In the genomic region with DNA sequence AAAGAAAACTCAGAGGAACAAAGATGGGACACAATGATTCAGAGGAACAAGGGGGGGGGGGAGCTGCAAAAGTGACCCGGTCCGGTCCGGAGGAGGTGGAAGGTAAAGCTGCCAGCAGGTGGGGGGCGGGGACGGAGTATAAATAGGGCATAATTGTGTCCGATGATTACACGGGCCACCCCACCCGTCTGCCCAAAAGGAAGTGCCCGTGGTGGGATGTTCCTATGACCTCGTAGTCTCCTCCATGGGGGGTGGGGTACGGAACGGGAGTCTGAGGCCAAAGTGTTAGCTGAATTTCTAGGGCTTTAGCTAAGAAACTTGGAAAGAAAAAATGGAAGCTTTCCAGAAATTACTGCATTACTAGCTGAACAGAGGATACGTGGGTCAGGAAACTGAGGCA, we compare ENCODE assay signal across 17 mouse cellular contexts. TPM values are rescaled to one million over a fixed set of nuclear protein-coding genes. Genes with fewer than 3 reads are reported as not detected.
DNase-seq lines count a peak whose midpoint lies in the region; ATAC-seq lines count a peak whose summit lies in the region.
"Had no signal": no experiment of that assay in that cellular context is flagged by ENCODE, and none has a peak within 500 bp of the region (broad histone marks: within the 10 kb centered on the region; RNA-seq: fewer than 3 reads in every experiment).

No protein-coding gene starts in this region.

- peak overlapping the region; percentile 45 for H3K4me2 ChIP-seq in liver, embryonic 11.5 days
- H3K4me2 ChIP-seq in embryonic facial prominence, embryonic 12.5 days (replicated peaks), result peak overlapping the region; percentile 40
- H3K4me2 ChIP-seq in neural tube, embryonic 15.5 days, result 0 out of 2 replicates have a peak overlapping the region, but pooled peaks have one; percentile 6
- H3K4me2 ChIP-seq: forebrain, embryonic 15.5 days; liver, embryonic 15.5 days had no signal

- no peak overlapping the region for H3K9ac ChIP-seq in liver, embryonic 11.5 days (ENCODE audit: low read depth, low read length)
- H3K9ac ChIP-seq in embryonic facial prominence, embryonic 12.5 days, result peak overlapping the region; percentile 36; the same call in 1 of the 2 replicates
- no peak overlapping the region for H3K9ac ChIP-seq in neural tube, embryonic 15.5 days (replicated peaks)
- H3K9ac ChIP-seq: forebrain, embryonic 15.5 days; liver, embryonic 15.5 days had no signal

- no peaks in the 10 kb centered on the region for H3K9me3 ChIP-seq in heart, embryonic 10.5 days
- no peaks in the 10 kb centered on the region for H3K9me3 ChIP-seq in liver, embryonic 11.5 days (ENCODE audit: control insufficient read depth, low read length)
- no peaks in the 10 kb centered on the region for H3K9me3 ChIP-seq in embryonic facial prominence, embryonic 12.5 days
- no peaks in the 10 kb centered on the region for H3K9me3 ChIP-seq in neural tube, embryonic 15.5 days (replicated peaks)
- H3K9me3 ChIP-seq in midbrain, embryonic 10.5 days (replicated peaks), result no peaks in the 10 kb centered on the region
- H3K9me3 ChIP-seq: forebrain, embryonic 15.5 days; liver, embryonic 15.5 days had no signal

- H3K27ac ChIP-seq in heart, embryonic 10.5 days, result 0 out of 2 replicates have a peak overlapping the region, but pooled peaks have one; percentile 63
- H3K27ac ChIP-seq in liver, embryonic 11.5 days (ENCODE audit: low read depth, low read length), result no peak overlapping the region
- H3K27ac ChIP-seq in embryonic facial prominence, embryonic 12.5 days, result no peak overlapping the region
- no peak overlapping the region for H3K27ac ChIP-seq in neural tube, embryonic 15.5 days (replicated peaks)
- no peak overlapping the region for H3K27ac ChIP-seq in midbrain, embryonic 10.5 days (replicated peaks)
- H3K27ac ChIP-seq: forebrain, embryonic 15.5 days; liver, embryonic 15.5 days had no signal

- ATAC-seq in liver, embryonic 11.5 days (replicated peaks; ENCODE audit: low FRiP score), result no peak
- no peak for ATAC-seq in embryonic facial prominence, embryonic 12.5 days (ENCODE audit: insufficient number of reproducible peaks, insufficient read depth, low FRiP score, low TSS enrichment)
- ATAC-seq in neural tube, embryonic 15.5 days (ENCODE audit: low FRiP score), result no peak
- ATAC-seq: forebrain, embryonic 15.5 days had no signal

- H3K27me3 ChIP-seq in heart, embryonic 10.5 days (ENCODE audit: insufficient read depth, poor library complexity, severe bottlenecking), result peaks cover 43% of the 10 kb centered on the region
- peaks cover 49% of the 10 kb centered on the region for H3K27me3 ChIP-seq in liver, embryonic 11.5 days (replicated peaks; ENCODE audit: control insufficient read depth, insufficient read depth, low read length)
- 0 out of 2 replicates have a peak, but pooled peaks cover 8% of the 10 kb centered on the region for H3K27me3 ChIP-seq in embryonic facial prominence, embryonic 12.5 days
- peaks cover 21% of the 10 kb centered on the region for H3K27me3 ChIP-seq in neural tube, embryonic 15.5 days (replicated peaks)
- H3K27me3 ChIP-seq in midbrain, embryonic 10.5 days (ENCODE audit: low read depth, poor library complexity, severe bottlenecking), result peaks cover 83% of the 10 kb centered on the region

- H3K4me3 ChIP-seq in heart, embryonic 10.5 days, result peak overlapping the region; percentile 45
- H3K4me3 ChIP-seq in liver, embryonic 11.5 days (ENCODE audit: low read depth, low read length), result no peak overlapping the region
- H3K4me3 ChIP-seq in embryonic facial prominence, embryonic 12.5 days, result no peak overlapping the region
- no peak overlapping the region for H3K4me3 ChIP-seq in neural tube, embryonic 15.5 days (replicated peaks)
- no peak overlapping the region for H3K4me3 ChIP-seq in midbrain, embryonic 10.5 days
- H3K4me3 ChIP-seq: forebrain, embryonic 15.5 days; liver, embryonic 15.5 days had no signal

- no peaks in the 10 kb centered on the region for H3K36me3 ChIP-seq in heart, embryonic 10.5 days
- no peaks in the 10 kb centered on the region for H3K36me3 ChIP-seq in liver, embryonic 11.5 days (ENCODE audit: control insufficient read depth, insufficient read depth, low read length)
- no peaks in the 10 kb centered on the region for H3K36me3 ChIP-seq in embryonic facial prominence, embryonic 12.5 days
- no peaks in the 10 kb centered on the region for H3K36me3 ChIP-seq in neural tube, embryonic 15.5 days
- no peaks in the 10 kb centered on the region for H3K36me3 ChIP-seq in midbrain, embryonic 10.5 days
- H3K36me3 ChIP-seq: forebrain, embryonic 15.5 days; liver, embryonic 15.5 days had no signal

- H3K4me1 ChIP-seq in heart, embryonic 10.5 days, result peaks cover 38% of the 10 kb centered on the region
- peaks cover 26% of the 10 kb centered on the region for H3K4me1 ChIP-seq in liver, embryonic 11.5 days (replicated peaks; ENCODE audit: control insufficient read depth, insufficient read depth, low read length)
- H3K4me1 ChIP-seq in embryonic facial prominence, embryonic 12.5 days, result peaks cover 33% of the 10 kb centered on the region
- peaks cover 19% of the 10 kb centered on the region for H3K4me1 ChIP-seq in neural tube, embryonic 15.5 days
- H3K4me1 ChIP-seq in midbrain, embryonic 10.5 days, result peaks cover 37% of the 10 kb centered on the region

- 9% methylated on average over 13 of the region's 13 CpGs for WGBS in heart, embryonic 10.5 days
- WGBS in liver, embryonic 11.5 days, result 13% methylated on average over 13 of the region's 13 CpGs
- 8% methylated on average over 13 of the region's 13 CpGs for WGBS in embryonic facial prominence, embryonic 12.5 days
- 11% methylated on average over 13 of the region's 13 CpGs for WGBS in neural tube, embryonic 15.5 days
- WGBS in midbrain, embryonic 10.5 days, result 12% methylated on average over 13 of the region's 13 CpGs

- no peak for DNase-seq in heart, embryonic 10.5 days (ENCODE audit: low spot score)
- no peak for DNase-seq in heart, adult 8-10 months (ENCODE audit: low spot score)
- DNase-seq in liver, embryonic 11.5 days (ENCODE audit: low spot score), result no peak
- no peak for DNase-seq in liver
- no peak for DNase-seq in midbrain, embryonic 10.5 days (ENCODE audit: low spot score)
- DNase-seq in frontal cortex, postnatal 10 days (ENCODE audit: low spot score in 2 of 2), result no peak
- DNase-seq: adrenal gland, adult 8-10 months; B cell, adult 2 months; cerebellum, postnatal 36 days; layer of hippocampus, postnatal 36 days; midbrain, embryonic 14.5 days; thymus, postnatal 14 days had no signal

RNA-seq across cellular contexts. Expression of a gene that starts 3.0 kb away (rescaled TPM):
- 0.37 and 1.5 TPM in 2 replicates for polyA plus RNA-seq in heart, embryonic 10.5 days (2016; fragmentation: Nextera tagmentation; extraction: Ambion mirVana)
- not detected for total RNA-seq in heart, adult 8-10 months (2022)
- 0.57 and 1.5 TPM in 2 replicates for polyA plus RNA-seq in liver, embryonic 11.5 days (2014; fragmentation: Nextera tagmentation; extraction: Ambion mirVana)
- polyA plus RNA-seq in embryonic facial prominence, embryonic 12.5 days (2016; fragmentation: Nextera tagmentation; extraction: Ambion mirVana), result 8.5 and 9.4 TPM in 2 replicates
- polyA plus RNA-seq in neural tube, embryonic 15.5 days (2015; fragmentation: Nextera tagmentation; extraction: Ambion mirVana), result 0.88 and 0.95 TPM in 2 replicates
- 0.59 and 0.66 TPM in 2 replicates for polyA plus RNA-seq in midbrain, embryonic 10.5 days (2016; fragmentation: Nextera tagmentation; extraction: Ambion mirVana)
- total RNA-seq: granulocyte monocyte progenitor cell, adult 5-6 weeks had no signal
- polyA plus RNA-seq: liver, embryonic 15.5 days had no signal

RNA-seq across cellular contexts. Expression of a gene that starts 19.4 kb away (rescaled TPM):
- polyA plus RNA-seq in heart, embryonic 10.5 days (2016; fragmentation: Nextera tagmentation; extraction: Ambion mirVana), result 87.7 and 96.4 TPM in 2 replicates
- 10 to 100 TPM in 3 of 4 experiments, 1 to 10 TPM in 1; 9.8 to 15.0 (median 12.5) TPM for total RNA-seq in heart, adult 8-10 months (2022)
- polyA plus RNA-seq in liver, embryonic 11.5 days (2014; fragmentation: Nextera tagmentation; extraction: Ambion mirVana), result 99.3 and 108 TPM in 2 replicates
- 78.4 and 89.3 TPM in 2 replicates for polyA plus RNA-seq in embryonic facial prominence, embryonic 12.5 days (2016; fragmentation: Nextera tagmentation; extraction: Ambion mirVana)
- polyA plus RNA-seq in neural tube, embryonic 15.5 days (2015; fragmentation: Nextera tagmentation; extraction: Ambion mirVana), result 30.4 and 49.7 TPM in 2 replicates
- 115 and 128 TPM in 2 replicates for polyA plus RNA-seq in midbrain, embryonic 10.5 days (2016; fragmentation: Nextera tagmentation; extraction: Ambion mirVana)

RNA-seq across cellular contexts. Expression of a gene that starts 36.0 kb away (rescaled TPM):
- 5.7 and 7.6 TPM in 2 replicates for polyA plus RNA-seq in heart, embryonic 10.5 days (2016; fragmentation: Nextera tagmentation; extraction: Ambion mirVana)
- total RNA-seq in heart, adult 8-10 months (2022), result 10 to 100 TPM; 31.8 to 43.8 (median 38.7) TPM
- polyA plus RNA-seq in liver, embryonic 11.5 days (2014; fragmentation: Nextera tagmentation; extraction: Ambion mirVana), result 9.7 and 10.6 TPM in 2 replicates
- polyA plus RNA-seq in embryonic facial prominence, embryonic 12.5 days (2016; fragmentation: Nextera tagmentation; extraction: Ambion mirVana), result 12.0 TPM in 2 replicates
- 3.0 and 3.9 TPM in 2 replicates for polyA plus RNA-seq in neural tube, embryonic 15.5 days (2015; fragmentation: Nextera tagmentation; extraction: Ambion mirVana)
- 7.9 and 8.9 TPM in 2 replicates for polyA plus RNA-seq in midbrain, embryonic 10.5 days (2016; fragmentation: Nextera tagmentation; extraction: Ambion mirVana)

RNA-seq across cellular contexts. Expression of a gene that starts 38.5 kb away (rescaled TPM):
- 80.5 and 94.3 TPM in 2 replicates for polyA plus RNA-seq in heart, embryonic 10.5 days (2016; fragmentation: Nextera tagmentation; extraction: Ambion mirVana)
- total RNA-seq in heart, adult 8-10 months (2022), result 10 to 100 TPM; 23.2 to 24.6 (median 24.5) TPM
- polyA plus RNA-seq in liver, embryonic 11.5 days (2014; fragmentation: Nextera tagmentation; extraction: Ambion mirVana), result 97.0 and 104 TPM in 2 replicates
- 113 and 114 TPM in 2 replicates for polyA plus RNA-seq in embryonic facial prominence, embryonic 12.5 days (2016; fragmentation: Nextera tagmentation; extraction: Ambion mirVana)
- 83.7 and 96.4 TPM in 2 replicates for polyA plus RNA-seq in neural tube, embryonic 15.5 days (2015; fragmentation: Nextera tagmentation; extraction: Ambion mirVana)
- 125 and 134 TPM in 2 replicates for polyA plus RNA-seq in midbrain, embryonic 10.5 days (2016; fragmentation: Nextera tagmentation; extraction: Ambion mirVana)

RNA-seq across cellular contexts. Expression of a gene that starts 44.1 kb away (rescaled TPM):
- 260 and 282 TPM in 2 replicates for polyA plus RNA-seq in heart, embryonic 10.5 days (2016; fragmentation: Nextera tagmentation; extraction: Ambion mirVana)
- total RNA-seq in heart, adult 8-10 months (2022), result 100 to 1,000 TPM; 300 to 347 (median 339) TPM
- polyA plus RNA-seq in liver, embryonic 11.5 days (2014; fragmentation: Nextera tagmentation; extraction: Ambion mirVana), result 236 and 254 TPM in 2 replicates
- 433 and 448 TPM in 2 replicates for polyA plus RNA-seq in embryonic facial prominence, embryonic 12.5 days (2016; fragmentation: Nextera tagmentation; extraction: Ambion mirVana)
- polyA plus RNA-seq in neural tube, embryonic 15.5 days (2015; fragmentation: Nextera tagmentation; extraction: Ambion mirVana), result 427 and 485 TPM in 2 replicates
- polyA plus RNA-seq in midbrain, embryonic 10.5 days (2016; fragmentation: Nextera tagmentation; extraction: Ambion mirVana), result 335 and 345 TPM in 2 replicates
